Mouse (Mus musculus) limb, embryonic 12.5 days (tissue): Measurements from ENCODE around the gene Inca1. TPM values are rescaled to one million over a fixed set of nuclear protein-coding genes. Genes with fewer than 3 reads are reported as not detected.

ENCODE experiments used
- ATAC-seq: fragments of 200-750 bp; cut with Nextera tagmentation; 2 replicates; pipeline ENCODE4 v1.8.0; 2017; ENCODE audit warnings: low read depth, moderate TSS enrichment; ENCODE audit not compliant: insufficient number of reproducible peaks, insufficient read depth, low FRiP score, low TSS enrichment
- H3K27ac ChIP-seq: fragments of 300-500 bp; sonication (generic); 2 replicates; pipeline ENCODE4 v1.5.1; 2016; ENCODE audit warnings: mild to moderate bottlenecking, moderate library complexity
- H3K27me3 ChIP-seq: fragments of 300-500 bp; sonication (generic); 2 replicates; pipeline ENCODE4 v1.6.1; 2016; ENCODE audit warnings: mild to moderate bottlenecking, moderate library complexity
- H3K36me3 ChIP-seq: fragments of 300-500 bp; sonication (generic); 2 replicates; pipeline ENCODE4 v1.6.1; 2016; ENCODE audit warnings: mild to moderate bottlenecking, moderate library complexity
- H3K4me1 ChIP-seq: fragments of 300-500 bp; sonication (generic); replicated peaks from 2 replicates; pipeline ENCODE4 v1.6.1; 2016
- H3K4me2 ChIP-seq: fragments of 300-500 bp; sonication (generic); 2 replicates; pipeline ENCODE4 v1.6.1; 2016; ENCODE audit warnings: mild to moderate bottlenecking, moderate library complexity
- H3K4me3 ChIP-seq: fragments of 300-500 bp; sonication (generic); replicated peaks from 2 replicates; pipeline ENCODE4 v1.5.1; 2016; ENCODE audit warnings: mild to moderate bottlenecking
- H3K9ac ChIP-seq: fragments of 300-500 bp; sonication (generic); replicated peaks from 2 replicates; pipeline ENCODE4 v1.6.1; 2016; ENCODE audit warnings: mild to moderate bottlenecking, moderate library complexity
- H3K9me3 ChIP-seq: fragments of 300-500 bp; sonication (generic); 2 replicates; pipeline ENCODE4 v1.6.1; 2016; ENCODE audit warnings: mild to moderate bottlenecking, moderate library complexity
- WGBS: fragments of 180-500 bp; shearing (Covaris S2); methylation state at CpG from one replicate; pipeline ENCODE4 v1.1.7; 2016; 5-methylcytosine and 5-hydroxymethylcytosine counted together
- polyA plus RNA-seq: library from polyadenylated mRNA; unstranded; fragments of >200 nt; fragmentation: Nextera tagmentation; extraction: Ambion mirVana; gene quantifications from 2 replicates; pipeline ENCODE4 v1.2.1, GENCODE M21; 2016

Inca1 gene
- polyA plus RNA-seq, 1 experiment from 2014 or later = 1.0 TPM

GRCm38 (mm10) chr11:70701221-70701955 lies 1.4 kb upstream of the Inca1 start:
- no peak for ATAC-seq
- H3K4me1 ChIP-seq = peaks cover 24% of the 10 kb centered on the region
- peak overlapping the region; percentile 93 for H3K4me3 ChIP-seq
- 14% methylated on average over 10 of the region's 10 CpGs for WGBS
- no peaks in the 10 kb centered on the region for H3K9me3 ChIP-seq
- H3K36me3 ChIP-seq = peaks cover 40% of the 10 kb centered on the region
- H3K27me3 ChIP-seq = no peaks in the 10 kb centered on the region
- H3K27ac ChIP-seq = 0 out of 2 replicates have a peak overlapping the region, but pooled peaks have one; percentile 94
- H3K4me2 ChIP-seq = peak overlapping the region; percentile 88
- H3K9ac ChIP-seq = peak overlapping the region; percentile 94

- Histone ChIP-seq H3K4me1 (peaks cover 24% of the 10 kb centered on the region), H3K36me3 (peaks cover 32% of the 10 kb centered on the region), H3K27ac (peak overlapping the region; percentile 94), H3K4me2 (peak overlapping the region; percentile 88), H3K27me3 (no peaks in the 10 kb centered on the region), H3K4me3 (peak overlapping the region; percentile 93), H3K9me3 (no peaks in the 10 kb centered on the region), H3K9ac (peak overlapping the region; percentile 94)
- WGBS = under 1% methylated on average over 34 of the region's 34 CpGs
- 0 out of 2 replicates have a peak, but pooled peaks have one; percentile 11 for ATAC-seq
These were observed 658 bp upstream of the Inca1 start for GRCm38 (mm10) chr11:70700613-70701012.

GRCm38 (mm10) chr11:70699051-70699450 lies 904 bp downstream of the Inca1 start:
- H3K4me2 ChIP-seq = no peak overlapping the region
- H3K9ac ChIP-seq = no peak overlapping the region
- no peaks in the 10 kb centered on the region for H3K9me3 ChIP-seq
- ATAC-seq = no peak
- H3K4me1 ChIP-seq = peaks cover 24% of the 10 kb centered on the region
- 81% methylated on average over 2 of the region's 2 CpGs for WGBS
- H3K4me3 ChIP-seq = no peak overlapping the region
- H3K36me3 ChIP-seq = peaks cover 17% of the 10 kb centered on the region
- H3K27ac ChIP-seq = no peak overlapping the region
- H3K27me3 ChIP-seq = no peaks in the 10 kb centered on the region

GRCm38 (mm10) chr11:70697376-70697775 lies 2.6 kb downstream of the Inca1 start:
- ATAC-seq = no peak
- H3K9me3 ChIP-seq = no peaks in the 10 kb centered on the region
- no peak overlapping the region for H3K4me2 ChIP-seq
- H3K4me1 ChIP-seq = peaks cover 18% of the 10 kb centered on the region
- H3K9ac ChIP-seq = no peak overlapping the region
- H3K27ac ChIP-seq = no peak overlapping the region
- no peaks in the 10 kb centered on the region for H3K36me3 ChIP-seq
- no peak overlapping the region for H3K4me3 ChIP-seq
- H3K27me3 ChIP-seq = no peaks in the 10 kb centered on the region
- 68% methylated on average over 3 of the region's 3 CpGs for WGBS

GRCm38 (mm10) chr11:70693504-70693903 lies 6.5 kb downstream of the Inca1 start:
- Histone ChIP-seq H3K27me3 (no peaks in the 10 kb centered on the region), H3K4me2 (no peak overlapping the region), H3K4me1 (peaks cover 4% of the 10 kb centered on the region), H3K9me3 (no peaks in the 10 kb centered on the region), H3K27ac (no peak overlapping the region), H3K4me3 (no peak overlapping the region), H3K9ac (no peak overlapping the region), H3K36me3 (no peaks in the 10 kb centered on the region)
- WGBS = 77% methylated on average over 3 of the region's 3 CpGs
- ATAC-seq = no peak

- H3K36me3 ChIP-seq = peaks cover 9% of the 10 kb centered on the region
- H3K27ac ChIP-seq = no peak overlapping the region
- H3K9ac ChIP-seq = no peak overlapping the region
- no peaks in the 10 kb centered on the region for H3K27me3 ChIP-seq
- no peak overlapping the region for H3K4me3 ChIP-seq
- ATAC-seq = no peak
- H3K4me2 ChIP-seq = no peak overlapping the region
- WGBS = 63% methylated on average over 4 of the region's 4 CpGs
- H3K9me3 ChIP-seq = no peaks in the 10 kb centered on the region
- peaks cover 19% of the 10 kb centered on the region for H3K4me1 ChIP-seq
These were observed 10.4 kb downstream of the Inca1 start for GRCm38 (mm10) chr11:70689578-70689977.

- H3K4me2 ChIP-seq = peak overlapping the region; percentile 88
- ATAC-seq = no peak
- H3K9ac ChIP-seq = peak overlapping the region; percentile 78
- peak overlapping the region; percentile 87 for H3K4me3 ChIP-seq
- H3K4me1 ChIP-seq = peaks cover 19% of the 10 kb centered on the region
- WGBS = 11% methylated on average over 8 of the region's 8 CpGs
- H3K27ac ChIP-seq = peak overlapping the region; percentile 84
- no peaks in the 10 kb centered on the region for H3K9me3 ChIP-seq
- peaks cover 22% of the 10 kb centered on the region for H3K36me3 ChIP-seq
- no peaks in the 10 kb centered on the region for H3K27me3 ChIP-seq
These were observed 11.6 kb downstream of the Inca1 start for GRCm38 (mm10) chr11:70688372-70688771.

- peak within 1 kb of the TSS; percentile 84 for H3K27ac ChIP-seq
- H3K9me3 ChIP-seq = no peaks in the 10 kb centered on the region
- H3K4me2 ChIP-seq = peak within 1 kb of the TSS; percentile 88
- peaks cover 28% of the 10 kb centered on the region for H3K36me3 ChIP-seq
- H3K27me3 ChIP-seq = no peaks in the 10 kb centered on the region
- H3K4me1 ChIP-seq = peaks cover 19% of the 10 kb centered on the region
- peak within 1 kb of the TSS; percentile 87 for H3K4me3 ChIP-seq
- H3K9ac ChIP-seq = peak within 1 kb of the TSS; percentile 78
- peak; percentile 77 for ATAC-seq
- WGBS = under 1% methylated on average over 55 of the region's 55 CpGs
These were observed 12.3 kb downstream of the Inca1 start, which contains the start of gene Camta2 for GRCm38 (mm10) chr11:70687601-70688199. Camta2 (minus strand) TSS chr11:70688105.

- peak overlapping the region; percentile 88 for H3K4me2 ChIP-seq
- peak; percentile 56; the same call in 1 of the 2 replicates for ATAC-seq
- H3K27ac ChIP-seq = peak overlapping the region; percentile 84
- peaks cover 33% of the 10 kb centered on the region for H3K36me3 ChIP-seq
- H3K4me3 ChIP-seq = peak overlapping the region; percentile 87
- WGBS = 5% methylated on average over 16 of the region's 16 CpGs
- H3K4me1 ChIP-seq = peaks cover 25% of the 10 kb centered on the region
- peak overlapping the region; percentile 78 for H3K9ac ChIP-seq
- no peaks in the 10 kb centered on the region for H3K9me3 ChIP-seq
- no peaks in the 10 kb centered on the region for H3K27me3 ChIP-seq
These were observed 12.9 kb downstream of the Inca1 start for GRCm38 (mm10) chr11:70686901-70687566.

GRCm38 (mm10) chr11:70683640-70684039 lies 16.3 kb downstream of the Inca1 start:
- Histone ChIP-seq H3K9ac (no peak overlapping the region), H3K36me3 (peaks cover 54% of the 10 kb centered on the region), H3K4me2 (no peak overlapping the region), H3K27me3 (no peaks in the 10 kb centered on the region), H3K4me1 (peaks cover 24% of the 10 kb centered on the region), H3K4me3 (no peak overlapping the region), H3K27ac (no peak overlapping the region), H3K9me3 (no peaks in the 10 kb centered on the region)
- ATAC-seq = no peak
- WGBS = 82% methylated on average over 5 of the region's 5 CpGs
